Mouse (Mus musculus) thymus, postnatal 25 days (tissue): ENCODE measurements around the gene Nhsl2.

Experiments used
- DNase-seq: peaks from one replicate; pipeline ENCODE4 v3.0.0; 2022

The Nhsl2 gene

GRCm38 (mm10) chrX:102054009-102054408 is 204.8 kb downstream of the Nhsl2 start:
- DNase-seq, result no peak

- peak; percentile 28 for DNase-seq
Measured at GRCm38 (mm10) chrX:102059437-102059836, 210.3 kb downstream of the Nhsl2 start.

GRCm38 (mm10) chrX:102060243-102060642 is 211.1 kb downstream of the Nhsl2 start:
- no peak for DNase-seq

- no peak for DNase-seq
Measured at GRCm38 (mm10) chrX:102060891-102061290, 211.7 kb downstream of the Nhsl2 start.

GRCm38 (mm10) chrX:102064062-102064461 is 214.9 kb downstream of the Nhsl2 start:
- DNase-seq, result no peak

- no peak for DNase-seq
Measured at GRCm38 (mm10) chrX:102065213-102065775, 216.1 kb downstream of the Nhsl2 start.

- peak; percentile 54 for DNase-seq
Measured at GRCm38 (mm10) chrX:102066134-102066533, 216.9 kb downstream of the Nhsl2 start.

GRCm38 (mm10) chrX:102067118-102067517 is 217.9 kb downstream of the Nhsl2 start:
- DNase-seq, result no peak

- DNase-seq, result no peak
Measured at GRCm38 (mm10) chrX:102068811-102069540, 219.8 kb downstream of the Nhsl2 start.

- peak; percentile 66 for DNase-seq
Measured at GRCm38 (mm10) chrX:102070591-102071471, 221.6 kb downstream of the Nhsl2 start, which contains the start of gene Rtl5. Rtl5 (minus strand) TSS chrX:102071304.

- DNase-seq, result no peak
Measured at GRCm38 (mm10) chrX:102071517-102071916, 222.3 kb downstream of the Nhsl2 start.

- no peak for DNase-seq
Measured at GRCm38 (mm10) chrX:102073605-102074325, 224.6 kb downstream of the Nhsl2 start.

- DNase-seq, result no peak
Measured at GRCm38 (mm10) chrX:102074435-102074834, 225.2 kb downstream of the Nhsl2 start.

- DNase-seq, result no peak
Measured at GRCm38 (mm10) chrX:102075158-102075557, 226.0 kb downstream of the Nhsl2 start.

- no peak for DNase-seq
Measured at GRCm38 (mm10) chrX:102076886-102077765, 227.9 kb downstream of the Nhsl2 start.

- no peak for DNase-seq
Measured at GRCm38 (mm10) chrX:102081076-102081475, 231.9 kb downstream of the Nhsl2 start.

GRCm38 (mm10) chrX:102081573-102082279 is 232.5 kb downstream of the Nhsl2 start:
- DNase-seq, result no peak

- no peak for DNase-seq
Measured at GRCm38 (mm10) chrX:102082340-102082739, 233.2 kb downstream of the Nhsl2 start.

- no peak for DNase-seq
Measured at GRCm38 (mm10) chrX:102085798-102086443, 236.7 kb downstream of the Nhsl2 start.

- DNase-seq, result no peak
Measured at GRCm38 (mm10) chrX:102090605-102091004, 241.4 kb downstream of the Nhsl2 start.
